Mouse (Mus musculus) ES-Bruce4 (cell line): ENCODE data around the gene 1700037H04Rik. TPM values are rescaled to one million over a fixed set of nuclear protein-coding genes. Genes with fewer than 3 reads are reported as not detected.

Source experiments
- H3K27ac ChIP-seq: 2 replicates; pipeline ENCODE4 v1.5.1; 2012; ENCODE audit warnings: low read length, inconsistent platforms; ENCODE audit not compliant: insufficient read depth
- H3K27me3 ChIP-seq: 2 replicates; pipeline ENCODE4 v1.6.1; 2012; ENCODE audit warnings: mild to moderate bottlenecking, low read length, inconsistent platforms; ENCODE audit not compliant: control insufficient read depth, poor library complexity, insufficient read depth, severe bottlenecking
- H3K36me3 ChIP-seq: 2 replicates; pipeline ENCODE4 v1.6.1; 2012; ENCODE audit warnings: inconsistent platforms, mild to moderate bottlenecking, low read length, moderate library complexity; ENCODE audit not compliant: control insufficient read depth, poor library complexity, insufficient read depth, severe bottlenecking
- H3K4me1 ChIP-seq: one replicate; pipeline ENCODE4 v1.8.1; 2011; ENCODE audit warnings: low read length; ENCODE audit not compliant: control insufficient read depth, insufficient read depth
- H3K4me3 ChIP-seq: 2 replicates; pipeline ENCODE4 v1.5.1; 2011; ENCODE audit warnings: low read depth, mild to moderate bottlenecking, low read length
- H3K9ac ChIP-seq: 2 replicates; pipeline ENCODE4 v1.6.1; 2012; ENCODE audit warnings: low read depth, mild to moderate bottlenecking, inconsistent platforms; ENCODE audit not compliant: poor library complexity, severe bottlenecking
- H3K9me3 ChIP-seq: replicated peaks from 2 replicates; pipeline ENCODE4 v1.6.1; 2012; ENCODE audit warnings: mild to moderate bottlenecking, low read length, inconsistent platforms; ENCODE audit not compliant: control insufficient read depth, poor library complexity, insufficient read depth, severe bottlenecking
- CTCF ChIP-seq: IDR thresholded peaks from one replicate; pipeline ENCODE4 v1.8.1; 2011; ENCODE audit warnings: low read depth, low read length
- EP300 ChIP-seq: IDR thresholded peaks from 2 replicates; pipeline ENCODE4 v1.6.1; 2011; ENCODE audit warnings: low read depth, low read length; ENCODE audit not compliant: insufficient read depth
- POLR2A ChIP-seq: IDR thresholded peaks from one replicate; pipeline ENCODE4 v1.8.1; 2011; ENCODE audit warnings: low read length; ENCODE audit not compliant: insufficient read depth
- polyA plus RNA-seq: library from polyadenylated mRNA; stranded (reverse); fragments of >200 nt; gene quantifications from 2 replicates; pipeline ENCODE4 v1.2.4, GENCODE M21; 2011; ENCODE audit warnings: low read depth; ENCODE audit not compliant: missing spikeins, insufficient read depth, insufficient read length

1700037H04Rik gene
- polyA plus RNA-seq, 1 experiment: 79.8 TPM

DNA sequence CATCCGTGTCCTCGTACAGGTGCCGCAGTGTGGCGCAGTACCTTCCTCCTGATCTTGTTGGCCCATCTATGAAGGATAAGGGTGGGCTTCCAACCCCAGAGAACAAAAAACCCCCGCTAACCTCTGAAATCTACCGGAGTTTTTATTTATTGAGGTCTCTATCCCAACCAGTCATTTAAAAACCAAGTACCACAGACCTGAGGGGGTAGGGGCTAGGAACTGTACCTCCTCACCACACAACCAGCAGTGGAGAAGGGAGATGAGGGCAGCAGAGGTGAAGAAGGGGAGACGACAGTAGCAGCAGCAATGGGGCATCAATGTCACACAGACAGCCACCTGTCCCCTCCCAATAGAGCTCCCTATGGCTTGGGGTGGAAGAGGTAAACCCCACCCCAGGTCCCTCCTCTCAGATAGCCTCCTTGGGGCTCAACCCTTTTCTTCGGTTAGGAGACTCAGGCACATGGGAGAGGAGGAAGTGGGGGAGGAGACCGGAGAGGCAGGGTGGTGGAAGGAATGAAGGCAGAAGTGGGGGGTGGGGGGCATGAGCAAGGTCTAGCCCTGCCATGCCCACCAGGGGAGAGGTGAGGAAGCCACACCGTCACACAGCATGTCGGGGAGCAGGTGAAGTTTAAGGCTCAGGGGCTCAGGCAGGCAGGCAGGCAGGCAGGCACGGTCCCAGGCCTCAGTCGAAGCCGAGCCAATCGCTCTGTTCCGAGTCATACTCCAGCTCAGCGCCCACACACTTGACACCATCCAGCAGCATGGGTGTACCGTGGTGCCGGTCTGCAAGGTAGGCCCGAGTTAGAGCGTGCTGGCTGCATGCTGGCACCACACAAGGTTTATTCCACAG lies 13.5 kb downstream of the 1700037H04Rik start:
- TF ChIP-seq EP300 (no peak), POLR2A (no peak), CTCF (no peak)
- no peaks in the 10 kb centered on the region for H3K27me3 ChIP-seq
- H3K36me3 ChIP-seq: peaks cover 30% of the 10 kb centered on the region
- H3K9ac ChIP-seq: no peak overlapping the region
- H3K9me3 ChIP-seq: no peaks in the 10 kb centered on the region
- no peak overlapping the region for H3K27ac ChIP-seq
- H3K4me3 ChIP-seq: no peak overlapping the region
- no peaks in the 10 kb centered on the region for H3K4me1 ChIP-seq

DNA sequence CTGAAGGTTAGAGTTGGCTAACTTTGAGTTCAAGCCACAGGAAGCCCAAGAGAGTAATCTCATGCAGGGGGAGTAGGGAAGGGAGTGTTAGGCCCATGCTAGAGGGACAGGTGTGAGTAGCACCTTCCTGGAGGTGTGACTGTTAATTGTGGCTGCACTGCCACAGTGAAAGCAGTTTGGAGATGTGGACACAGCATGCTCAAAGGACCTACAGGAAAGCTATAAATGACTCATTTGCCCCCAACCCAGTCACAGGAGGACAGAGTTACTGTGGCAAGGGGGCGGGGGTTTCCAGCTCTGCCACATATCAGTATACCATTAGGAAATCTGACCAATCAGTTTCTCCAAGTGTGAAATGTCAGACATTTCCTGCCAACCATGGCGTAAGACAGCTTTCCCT lies 14.3 kb downstream of the 1700037H04Rik start:
- Histone ChIP-seq H3K9me3 (no peaks in the 10 kb centered on the region), H3K36me3 (peaks cover 23% of the 10 kb centered on the region), H3K27ac (no peak overlapping the region), H3K9ac (no peak overlapping the region), H3K4me1 (no peaks in the 10 kb centered on the region), H3K4me3 (no peak overlapping the region), H3K27me3 (no peaks in the 10 kb centered on the region)
- TF ChIP-seq EP300 (no peak), CTCF (no peak), POLR2A (no peak)

DNA sequence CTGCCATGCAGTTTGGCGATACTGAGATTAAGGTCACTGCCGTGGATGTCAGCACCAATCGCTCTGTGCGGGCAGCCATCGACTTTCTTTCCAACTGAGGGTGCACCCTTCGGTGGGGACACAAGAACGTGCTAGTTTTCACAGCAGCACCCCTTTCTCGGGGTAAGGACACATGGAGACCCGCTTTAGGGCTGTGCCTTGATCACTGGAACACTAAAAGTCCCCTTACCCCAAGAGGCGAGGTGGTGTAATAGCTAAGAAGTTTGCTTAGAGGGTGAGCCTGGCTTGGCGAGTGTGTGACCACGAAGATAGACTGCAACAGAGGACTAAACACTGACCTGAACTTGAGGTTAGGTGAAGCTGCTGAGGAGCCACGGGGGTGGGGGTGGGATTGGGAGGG lies 14.8 kb downstream of the 1700037H04Rik start:
- no peak overlapping the region; the same call in 1 of the 2 replicates for H3K9ac ChIP-seq
- H3K9me3 ChIP-seq: no peaks in the 10 kb centered on the region
- no peaks in the 10 kb centered on the region for H3K27me3 ChIP-seq
- TF ChIP-seq EP300: no peak
- no peak for TF ChIP-seq POLR2A
- no peak for TF ChIP-seq CTCF
- H3K27ac ChIP-seq: no peak overlapping the region
- H3K4me3 ChIP-seq: peak overlapping the region; percentile 59
- H3K4me1 ChIP-seq: no peaks in the 10 kb centered on the region
- peaks cover 23% of the 10 kb centered on the region for H3K36me3 ChIP-seq

DNA sequence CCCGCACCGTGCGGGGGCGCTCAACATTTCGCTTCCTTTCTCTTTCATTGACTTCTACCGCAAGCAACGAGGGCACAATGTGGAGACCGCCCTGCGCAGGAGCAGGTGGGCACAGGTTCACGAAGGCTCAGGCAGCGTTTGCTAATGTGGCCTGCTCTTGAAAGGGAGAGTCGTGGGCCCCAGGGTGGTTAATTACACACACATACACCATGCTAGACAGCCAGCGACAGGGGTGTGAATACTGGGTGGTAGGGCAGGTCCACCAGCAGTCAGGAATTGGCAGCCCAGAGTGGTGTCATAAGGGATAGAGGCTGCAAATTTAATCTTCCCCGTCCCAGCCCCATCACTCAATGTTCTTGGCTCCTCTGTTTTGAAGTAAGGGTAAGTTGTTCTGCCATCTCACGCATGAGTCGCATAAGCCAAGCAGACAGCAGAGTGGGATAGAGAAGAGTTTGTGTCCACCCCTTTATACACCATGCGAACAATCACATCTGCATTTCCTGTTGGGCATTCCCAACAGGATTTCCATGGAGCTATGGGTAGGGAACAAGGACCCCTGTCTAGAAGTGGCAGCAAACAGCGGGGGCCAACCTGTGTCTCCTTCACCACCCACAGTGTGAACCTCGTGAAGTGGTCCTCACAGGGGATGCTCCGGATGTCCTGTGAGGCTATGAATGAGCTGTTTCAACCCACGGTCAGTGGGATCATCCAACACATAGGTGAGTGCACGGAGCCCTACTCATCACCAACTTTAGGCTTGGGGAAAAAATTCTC lies 16.7 kb downstream of the 1700037H04Rik start:
- Histone ChIP-seq H3K9ac (no peak overlapping the region), H3K4me3 (0 out of 2 replicates have a peak overlapping the region, but pooled peaks have one; percentile 3), H3K27me3 (no peaks in the 10 kb centered on the region), H3K9me3 (no peaks in the 10 kb centered on the region), H3K36me3 (peaks cover 11% of the 10 kb centered on the region; the same call in 1 of the 2 replicates), H3K4me1 (no peaks in the 10 kb centered on the region), H3K27ac (no peak overlapping the region)
- TF ChIP-seq POLR2A: no peak
- TF ChIP-seq CTCF: no peak
- TF ChIP-seq EP300: no peak

DNA sequence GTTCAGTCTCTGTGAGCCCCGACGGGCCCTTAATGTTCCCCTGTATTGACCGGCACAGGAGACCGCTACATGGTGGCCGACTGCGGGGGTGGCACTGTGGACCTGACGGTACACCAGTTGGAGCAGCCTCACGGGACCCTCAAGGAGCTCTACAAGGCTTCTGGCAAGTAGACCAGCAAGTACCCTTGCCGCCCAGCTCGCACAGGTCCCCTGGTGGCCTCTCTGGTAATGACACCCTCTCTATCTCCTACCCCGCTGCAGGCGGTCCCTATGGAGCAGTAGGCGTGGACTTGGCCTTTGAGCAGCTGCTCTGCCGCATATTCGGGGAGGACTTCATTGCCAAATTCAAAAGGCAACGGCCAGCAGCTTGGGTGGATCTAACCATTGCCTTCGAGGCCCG lies 17.3 kb downstream of the 1700037H04Rik start:
- Histone ChIP-seq H3K36me3 (peaks cover 6% of the 10 kb centered on the region; the same call in 1 of the 2 replicates), H3K4me1 (no peaks in the 10 kb centered on the region), H3K9ac (no peak overlapping the region), H3K9me3 (no peaks in the 10 kb centered on the region), H3K4me3 (0 out of 2 replicates have a peak overlapping the region, but pooled peaks have one; percentile 3), H3K27me3 (no peaks in the 10 kb centered on the region), H3K27ac (no peak overlapping the region)
- no peak for TF ChIP-seq POLR2A
- 0 out of 2 replicates have a peak, but pooled peaks have one; percentile 11 for TF ChIP-seq EP300
- peak; percentile 52 for TF ChIP-seq CTCF
